21 mouse cellular contexts compared by ENCODE assay signal in genomic region chr2:157572786-157573185, GRCm38 (mm10).
"Had no signal": no experiment of that assay in that cellular context is flagged by ENCODE, and none has a peak within 500 bp of the region (broad histone marks: within the 10 kb centered on the region; RNA-seq: fewer than 3 reads in every experiment).

No protein-coding gene starts in this region.

- H3K9ac ChIP-seq: limb, embryonic 12.5 days; limb, embryonic 15.5 days; liver, embryonic 14.5 days; liver, postnatal 0 days; neural tube, embryonic 12.5 days; neural tube, embryonic 15.5 days had no signal

- H3K4me2 ChIP-seq: limb, embryonic 12.5 days; limb, embryonic 15.5 days; liver, embryonic 11.5 days; neural tube, embryonic 12.5 days; neural tube, embryonic 15.5 days had no signal

- H3K27ac ChIP-seq: limb, embryonic 12.5 days; limb, embryonic 15.5 days; liver, embryonic 14.5 days; midbrain, embryonic 10.5 days; neural tube, embryonic 12.5 days; neural tube, embryonic 15.5 days; stomach, postnatal 0 days had no signal

- H3K4me3 ChIP-seq: limb, embryonic 12.5 days; limb, embryonic 15.5 days; megakaryocyte, embryonic 14.5 days; midbrain, embryonic 10.5 days; neural tube, embryonic 12.5 days; neural tube, embryonic 15.5 days had no signal

- H3K36me3 ChIP-seq: limb, embryonic 12.5 days; limb, embryonic 15.5 days; midbrain, embryonic 10.5 days; neural tube, embryonic 12.5 days; neural tube, embryonic 15.5 days had no signal

- ATAC-seq: intestine, embryonic 16.5 days; liver, postnatal 0 days had no signal

- DNase-seq: kidney, adult 18-20 months; kidney, adult 9 months; kidney, postnatal 14 days; left cerebral cortex, postnatal 4 days; liver, postnatal 0 days; midbrain, embryonic 14.5 days; right cerebral cortex, adult 18-20 months; right cerebral cortex, postnatal 14 days; right cerebral cortex, postnatal 4 days; thymus, adult 18-20 months; thymus, postnatal 36 days had no signal

- H3K9me3 ChIP-seq: limb, embryonic 12.5 days; limb, embryonic 15.5 days; megakaryocyte, embryonic 14.5 days; midbrain, embryonic 10.5 days; neural tube, embryonic 12.5 days; neural tube, embryonic 15.5 days had no signal

- H3K4me1 ChIP-seq: limb, embryonic 15.5 days; neural tube, embryonic 15.5 days had no signal

- H3K27me3 ChIP-seq: limb, embryonic 12.5 days; limb, embryonic 15.5 days; neural tube, embryonic 12.5 days; neural tube, embryonic 15.5 days had no signal
